Mouse (Mus musculus) hindbrain, embryonic 15.5 days (tissue): ENCODE data around the gene Ly6g6d. TPM values are rescaled to one million over a fixed set of nuclear protein-coding genes. Genes with fewer than 3 reads are reported as not detected.

Experiments used
- ATAC-seq: fragments of 200-750 bp; cut with Nextera tagmentation; 2 replicates; pipeline ENCODE4 v1.8.0; 2017; ENCODE audit warnings: low read depth, moderate number of reproducible peaks, moderate TSS enrichment; ENCODE audit not compliant: low FRiP score
- H3K27ac ChIP-seq: fragments of 300-500 bp; sonication (generic); replicated peaks from 2 replicates; pipeline ENCODE4 v1.5.1; 2015; ENCODE audit warnings: mild to moderate bottlenecking, inconsistent platforms
- H3K27me3 ChIP-seq: fragments of 300-500 bp; sonication (generic); 2 replicates; pipeline ENCODE4 v1.6.1; 2015; ENCODE audit warnings: control low read depth, inconsistent platforms
- H3K36me3 ChIP-seq: fragments of 300-500 bp; sonication (generic); 2 replicates; pipeline ENCODE4 v1.6.1; 2015; ENCODE audit warnings: control low read depth, inconsistent platforms
- H3K4me1 ChIP-seq: fragments of 300-500 bp; sonication (generic); replicated peaks from 2 replicates; pipeline ENCODE4 v1.6.1; 2015; ENCODE audit warnings: control low read depth, inconsistent platforms
- H3K4me2 ChIP-seq: fragments of 300-500 bp; sonication (generic); 2 replicates; pipeline ENCODE4 v1.6.1; 2015; ENCODE audit warnings: moderate library complexity, mild to moderate bottlenecking, inconsistent platforms
- H3K4me3 ChIP-seq: fragments of 300-500 bp; sonication (generic); 2 replicates; pipeline ENCODE4 v1.5.1; 2015; ENCODE audit warnings: mild to moderate bottlenecking, inconsistent platforms
- H3K9ac ChIP-seq: fragments of 300-500 bp; sonication (generic); 2 replicates; pipeline ENCODE4 v1.6.1; 2015; ENCODE audit warnings: inconsistent platforms
- H3K9me3 ChIP-seq: fragments of 300-500 bp; sonication (generic); 2 replicates; pipeline ENCODE4 v1.6.1; 2016; ENCODE audit warnings: control low read depth, inconsistent platforms
- WGBS: fragments of 180-500 bp; shearing (Covaris S2); methylation state at CpG from one replicate; pipeline ENCODE4 v1.1.7; 2015; 5-methylcytosine and 5-hydroxymethylcytosine counted together
- polyA plus RNA-seq: library from polyadenylated mRNA; unstranded; fragments of >200 nt; fragmentation: Nextera tagmentation; extraction: Ambion mirVana; gene quantifications from 2 replicates; pipeline ENCODE4 v1.2.1, GENCODE M21; 2015

The Ly6g6d gene
- polyA plus RNA-seq, 1 experiment from 2014 or later: 1.2 TPM

DNA sequence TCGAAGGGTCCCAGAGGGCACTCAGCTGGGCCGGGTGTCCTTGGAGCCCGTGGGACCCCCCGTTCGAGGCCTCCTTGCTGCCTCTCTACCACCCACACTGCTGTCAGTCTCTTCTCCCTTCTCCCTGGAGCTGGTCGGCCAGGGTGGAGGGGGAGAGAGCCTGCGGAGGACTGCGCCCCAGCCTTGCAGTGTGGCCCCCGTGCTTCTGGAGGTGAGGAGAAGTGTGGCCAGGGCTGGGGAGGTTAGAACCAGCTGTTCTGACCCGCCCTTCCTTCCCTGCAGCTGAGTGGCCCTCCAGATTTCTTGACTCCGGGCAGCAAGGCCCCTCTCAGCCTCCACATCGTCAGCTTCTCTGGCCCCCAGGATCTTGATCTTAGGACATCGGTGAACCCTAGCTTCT is 53.6 kb downstream of the Ly6g6d start:
- no peak overlapping the region for H3K9ac ChIP-seq

DNA sequence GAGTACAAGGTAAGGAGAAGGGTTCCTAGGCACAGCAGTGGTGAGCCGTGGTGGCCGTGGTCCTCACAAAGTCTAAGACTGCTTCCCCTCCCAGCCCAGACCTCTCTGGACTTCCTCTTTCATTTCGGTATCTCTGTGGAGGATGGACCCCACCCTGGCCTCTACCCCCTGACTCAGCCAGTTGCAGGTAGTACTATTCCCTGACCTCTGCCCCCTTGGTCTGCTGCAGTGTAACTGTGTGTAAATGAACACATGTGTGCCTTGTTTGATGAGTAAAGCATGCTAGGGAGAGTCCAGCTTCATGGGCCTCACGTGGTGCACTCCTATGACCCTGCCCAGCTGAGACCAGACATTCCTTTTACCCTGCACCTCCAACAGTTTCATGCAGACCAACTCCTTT is 54.1 kb downstream of the Ly6g6d start:
- Histone ChIP-seq H3K9me3 (no peaks in the 10 kb centered on the region), H3K9ac (no peak overlapping the region), H3K27ac (no peak overlapping the region), H3K27me3 (no peaks in the 10 kb centered on the region), H3K4me3 (no peak overlapping the region), H3K4me2 (no peak overlapping the region), H3K36me3 (no peaks in the 10 kb centered on the region), H3K4me1 (peaks cover 5% of the 10 kb centered on the region)
- no peak for ATAC-seq
- 87% methylated on average over 4 of the region's 4 CpGs for WGBS

More for the DNA sequence above, 53.6 kb downstream of the Ly6g6d start:
- H3K4me1 ChIP-seq: peaks cover 5% of the 10 kb centered on the region
- no peak for ATAC-seq
- H3K4me2 ChIP-seq: no peak overlapping the region
- 81% methylated on average over 13 of the region's 13 CpGs for WGBS
- no peaks in the 10 kb centered on the region for H3K36me3 ChIP-seq
- no peaks in the 10 kb centered on the region for H3K27me3 ChIP-seq
- H3K9me3 ChIP-seq: no peaks in the 10 kb centered on the region
- no peak overlapping the region for H3K27ac ChIP-seq
- no peak overlapping the region for H3K4me3 ChIP-seq

DNA sequence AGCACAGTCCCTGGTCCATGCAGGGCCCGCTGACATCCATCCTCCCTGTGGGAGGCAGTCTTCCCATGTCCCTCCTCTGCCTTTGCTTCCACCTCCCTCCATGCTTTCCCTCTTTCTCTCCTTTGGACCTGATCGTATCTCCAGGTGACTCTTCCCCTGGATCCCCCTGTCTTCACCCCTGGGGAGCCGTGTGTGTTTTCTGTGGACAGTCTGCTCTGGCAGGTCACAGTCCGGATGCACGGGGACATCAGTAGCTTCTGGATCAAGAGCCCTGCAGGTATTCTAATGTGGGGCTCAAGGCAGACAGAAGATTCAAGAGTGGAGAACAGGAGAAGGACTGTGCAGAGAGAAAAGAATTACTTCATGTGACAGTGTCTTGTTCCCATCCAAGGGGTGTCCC is 54.6 kb downstream of the Ly6g6d start:
- no peaks in the 10 kb centered on the region for H3K27me3 ChIP-seq
- no peaks in the 10 kb centered on the region for H3K9me3 ChIP-seq
- H3K4me2 ChIP-seq: no peak overlapping the region
- no peaks in the 10 kb centered on the region for H3K36me3 ChIP-seq
- H3K4me3 ChIP-seq: no peak overlapping the region
- ATAC-seq: no peak
- no peak overlapping the region for H3K27ac ChIP-seq
- WGBS: 89% methylated on average over 5 of the region's 5 CpGs
- H3K9ac ChIP-seq: no peak overlapping the region
- H3K4me1 ChIP-seq: peaks cover 5% of the 10 kb centered on the region

DNA sequence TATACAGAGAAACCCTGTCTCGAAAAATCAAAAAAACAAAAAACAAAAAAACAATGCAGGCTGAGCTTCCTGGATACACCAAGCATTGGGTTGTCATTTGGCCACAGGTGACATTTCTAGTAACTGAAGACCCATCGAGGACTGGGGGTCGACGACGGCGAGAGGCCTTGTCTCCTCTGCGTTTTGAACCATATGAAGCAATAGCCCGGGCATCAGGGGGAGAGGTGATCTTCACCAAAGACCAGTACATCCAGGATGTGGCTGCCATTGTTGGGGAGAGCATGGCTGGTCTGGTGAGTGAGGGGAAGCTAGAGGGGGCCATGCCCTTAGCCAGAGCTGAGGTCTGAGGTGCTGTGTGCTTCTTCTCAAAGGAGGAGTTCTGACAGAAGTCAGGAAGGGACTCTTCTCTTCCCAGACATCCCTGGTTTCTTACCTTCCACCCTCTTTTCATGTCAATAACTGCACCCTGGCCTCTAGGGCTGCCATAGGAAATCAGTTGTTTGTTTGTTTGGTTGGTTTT is 55.3 kb downstream of the Ly6g6d start:
- Histone ChIP-seq H3K36me3 (no peaks in the 10 kb centered on the region), H3K27ac (no peak overlapping the region), H3K27me3 (no peaks in the 10 kb centered on the region), H3K4me1 (peaks cover 5% of the 10 kb centered on the region), H3K9ac (no peak overlapping the region), H3K9me3 (no peaks in the 10 kb centered on the region), H3K4me2 (no peak overlapping the region), H3K4me3 (no peak overlapping the region)
- 93% methylated on average over 8 of the region's 8 CpGs for WGBS
- no peak for ATAC-seq

DNA sequence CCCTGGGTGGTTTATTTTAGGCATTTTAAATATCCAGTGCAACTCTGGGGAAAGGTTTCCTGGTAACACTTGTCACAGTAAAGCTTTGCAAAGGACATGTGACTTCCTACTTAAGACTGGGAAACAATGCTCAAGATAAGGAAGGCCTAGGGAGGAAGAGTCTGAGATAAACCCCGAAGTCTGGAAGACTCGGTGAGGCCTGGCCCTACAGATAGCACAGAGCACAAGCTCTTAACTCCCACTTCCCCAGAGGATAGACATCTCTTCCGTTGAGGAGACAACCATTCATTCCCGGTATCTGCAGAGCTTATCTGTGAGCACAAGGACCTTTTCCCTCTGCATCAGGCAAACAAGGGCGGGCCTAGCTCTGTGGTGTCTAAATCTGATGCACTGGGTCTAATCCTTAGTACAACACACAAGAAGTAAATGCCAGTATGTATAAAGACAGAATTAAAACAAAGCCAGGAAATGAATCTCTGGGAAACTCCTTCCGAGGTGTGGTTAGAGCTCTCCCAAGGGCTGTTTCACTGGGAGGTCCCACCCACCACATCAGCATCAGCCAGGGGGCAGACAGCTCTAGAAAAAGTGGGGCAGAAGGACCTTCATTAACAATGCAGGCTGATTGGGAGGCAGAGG is 55.9 kb downstream of the Ly6g6d start:
- no peak for ATAC-seq
- Histone ChIP-seq H3K4me3 (no peak overlapping the region), H3K9me3 (no peaks in the 10 kb centered on the region), H3K27me3 (no peaks in the 10 kb centered on the region), H3K9ac (no peak overlapping the region), H3K4me2 (0 out of 2 replicates have a peak overlapping the region, but pooled peaks have one; percentile 32), H3K27ac (no peak overlapping the region), H3K4me1 (peaks cover 5% of the 10 kb centered on the region), H3K36me3 (no peaks in the 10 kb centered on the region)
- 64% methylated on average over 6 of the region's 6 CpGs for WGBS

Other genes with a start within 250 kb of the Ly6g6d start
- gene Stk19, start 241.1 kb downstream of the Ly6g6d start, polyA plus RNA-seq: 43.9 TPM in 2 replicates
- 67.2 and 68.3 TPM in 2 replicates for gene Dxo, start 241.0 kb downstream of the Ly6g6d start, polyA plus RNA-seq
- 59.4 and 63.4 TPM in 2 replicates for gene Skiv2l, start 227.9 kb downstream of the Ly6g6d start, polyA plus RNA-seq
- 81.0 and 94.4 TPM in 2 replicates for gene Nelfe, start 227.7 kb downstream of the Ly6g6d start, polyA plus RNA-seq
- gene Cfb, start 215.5 kb downstream of the Ly6g6d start, polyA plus RNA-seq: 2.5 and 4.1 TPM in 2 replicates
- 11.9 and 12.9 TPM in 2 replicates for gene Zbtb12, start 198.6 kb downstream of the Ly6g6d start, polyA plus RNA-seq
- not detected in 2 replicates for gene Gm20547, start 196.0 kb downstream of the Ly6g6d start, polyA plus RNA-seq
- gene C2, start 179.8 kb downstream of the Ly6g6d start, polyA plus RNA-seq: 2.4 and 3.7 TPM in 2 replicates
- gene Ehmt2, start 179.6 kb downstream of the Ly6g6d start, polyA plus RNA-seq: 90.9 and 96.7 TPM in 2 replicates
- 0.09 TPM in 1 of 2 replicates, not detected in the other for gene Slc44a4, start 163.6 kb downstream of the Ly6g6d start, polyA plus RNA-seq
- 35.9 and 38.3 TPM in 2 replicates for gene Neu1, start 146.8 kb downstream of the Ly6g6d start, polyA plus RNA-seq
- 0.31 and 0.51 TPM in 2 replicates for gene Hspa1b, start 118.8 kb downstream of the Ly6g6d start, polyA plus RNA-seq
- gene Gm20481, start 108.2 kb downstream of the Ly6g6d start, polyA plus RNA-seq: 1.0 TPM in 1 of 2 replicates, not detected in the other
- gene Hspa1a, start 105.9 kb downstream of the Ly6g6d start, polyA plus RNA-seq: 12.0 and 13.1 TPM in 2 replicates
- gene Hspa1l, start 105.4 kb downstream of the Ly6g6d start, polyA plus RNA-seq: 1.3 and 1.8 TPM in 2 replicates
- 109 and 113 TPM in 2 replicates for gene Lsm2, start 96.2 kb downstream of the Ly6g6d start, polyA plus RNA-seq
- 60.4 and 68.7 TPM in 2 replicates for gene Vars, start 77.1 kb downstream of the Ly6g6d start, polyA plus RNA-seq
- gene Vwa7, start 61.5 kb downstream of the Ly6g6d start, polyA plus RNA-seq: 0.14 TPM in 2 replicates
- gene Sapcd1, start 50.0 kb downstream of the Ly6g6d start, polyA plus RNA-seq: 1.6 and 2.3 TPM in 2 replicates
- gene Msh5, start 31.3 kb downstream of the Ly6g6d start, polyA plus RNA-seq: 1.6 and 3.4 TPM in 2 replicates
- gene Clic1, start 28.1 kb downstream of the Ly6g6d start, polyA plus RNA-seq: 87.4 TPM in 2 replicates
- 349 and 367 TPM in 2 replicates for gene Ddah2, start 19.0 kb downstream of the Ly6g6d start, polyA plus RNA-seq
- gene Ly6g6c, start 12.7 kb downstream of the Ly6g6d start, polyA plus RNA-seq: 0.18 TPM in 1 of 2 replicates, not detected in the other
- gene Mpig6b, start 11.9 kb downstream of the Ly6g6d start, polyA plus RNA-seq: 0.22 and 0.25 TPM in 2 replicates
- 0.43 and 0.53 TPM in 2 replicates for gene Ly6g6e, start 1.2 kb downstream of the Ly6g6d start, polyA plus RNA-seq
- 0.24 TPM in 1 of 2 replicates, not detected in the other for gene Ly6g6f, start 7.5 kb upstream of the Ly6g6d start, polyA plus RNA-seq
- 102 and 106 TPM in 2 replicates for gene Abhd16a, start 11.2 kb upstream of the Ly6g6d start, polyA plus RNA-seq
- gene Ly6g5c, start 30.2 kb upstream of the Ly6g6d start, polyA plus RNA-seq: not detected in 2 replicates
- 1.1 and 1.2 TPM in 2 replicates for gene Ly6g5b, start 37.4 kb upstream of the Ly6g6d start, polyA plus RNA-seq
- 24.3 and 25.4 TPM in 2 replicates for gene Gpank1, start 43.4 kb upstream of the Ly6g6d start, polyA plus RNA-seq
- gene Csnk2b, start 44.0 kb upstream of the Ly6g6d start, polyA plus RNA-seq: 308 and 311 TPM in 2 replicates
- 9.3 and 10.8 TPM in 2 replicates for gene D17H6S53E, start 48.3 kb upstream of the Ly6g6d start, polyA plus RNA-seq
- 0.21 and 0.79 TPM in 2 replicates for gene Apom, start 54.0 kb upstream of the Ly6g6d start, polyA plus RNA-seq
- gene Bag6, start 57.1 kb upstream of the Ly6g6d start, polyA plus RNA-seq: 70.0 and 75.7 TPM in 2 replicates
- 175 and 181 TPM in 2 replicates for gene Prrc2a, start 86.8 kb upstream of the Ly6g6d start, polyA plus RNA-seq
- 7.4 and 9.6 TPM in 2 replicates for gene Aif1, start 98.0 kb upstream of the Ly6g6d start, polyA plus RNA-seq
- 5.6 and 13.9 TPM in 2 replicates for gene Lst1, start 110.4 kb upstream of the Ly6g6d start, polyA plus RNA-seq
- 0.84 and 0.97 TPM in 2 replicates for gene Ltb, start 116.4 kb upstream of the Ly6g6d start, polyA plus RNA-seq
- 0.13 TPM in 1 of 2 replicates, not detected in the other for gene Tnf, start 123.9 kb upstream of the Ly6g6d start, polyA plus RNA-seq
- gene Lta, start 127.3 kb upstream of the Ly6g6d start, polyA plus RNA-seq: 0.39 and 0.42 TPM in 2 replicates
- gene Gm16181, start 142.8 kb upstream of the Ly6g6d start, polyA plus RNA-seq: 0.43 and 0.55 TPM in 2 replicates
- 99.1 and 110 TPM in 2 replicates for gene Atp6v1g2, start 155.6 kb upstream of the Ly6g6d start, polyA plus RNA-seq
- gene Nfkbil1, start 157.7 kb upstream of the Ly6g6d start, polyA plus RNA-seq: 10.8 and 12.0 TPM in 2 replicates
- gene Ddx39b, start 163.7 kb upstream of the Ly6g6d start, polyA plus RNA-seq: 361 and 365 TPM in 2 replicates
- gene H2-D1, start 184.7 kb upstream of the Ly6g6d start, polyA plus RNA-seq: 118 and 128 TPM in 2 replicates
- gene H2-Q1, start 242.3 kb upstream of the Ly6g6d start, polyA plus RNA-seq: 0.39 and 0.58 TPM in 2 replicates